Mouse (Mus musculus): ENCODE results near the gene Olfr685. TPM values are rescaled to one million over a fixed set of nuclear protein-coding genes. Genes with fewer than 3 reads are reported as not detected.

The Olfr685 gene
- polyA plus RNA-seq, 1 experiment from 2014 or later: not detected

Other genes with a start within 250 kb of the Olfr685 start
- not detected in 2 replicates for gene Olfr670, start 223.4 kb downstream of the Olfr685 start, polyA plus RNA-seq (2015; fragmentation: Nextera tagmentation; extraction: Ambion mirVana)
- gene Olfr671, start 206.9 kb downstream of the Olfr685 start, polyA plus RNA-seq (2015; fragmentation: Nextera tagmentation; extraction: Ambion mirVana): not detected in 2 replicates
- gene Olfr672, start 184.0 kb downstream of the Olfr685 start, polyA plus RNA-seq (2015; fragmentation: Nextera tagmentation; extraction: Ambion mirVana): not detected in 2 replicates
- not detected in 2 replicates for gene Olfr675, start 157.6 kb downstream of the Olfr685 start, polyA plus RNA-seq (2015; fragmentation: Nextera tagmentation; extraction: Ambion mirVana)
- gene Olfr676, start 153.3 kb downstream of the Olfr685 start, polyA plus RNA-seq (2015; fragmentation: Nextera tagmentation; extraction: Ambion mirVana): not detected in 2 replicates
- gene Olfr677, start 134.6 kb downstream of the Olfr685 start, polyA plus RNA-seq (2015; fragmentation: Nextera tagmentation; extraction: Ambion mirVana): not detected in 2 replicates
- not detected in 2 replicates for gene Olfr678, start 121.5 kb downstream of the Olfr685 start, polyA plus RNA-seq (2015; fragmentation: Nextera tagmentation; extraction: Ambion mirVana)
- gene Olfr679, start 104.8 kb downstream of the Olfr685 start, polyA plus RNA-seq (2015; fragmentation: Nextera tagmentation; extraction: Ambion mirVana): not detected in 2 replicates
- gene Olfr680-ps1, start 93.2 kb downstream of the Olfr685 start, polyA plus RNA-seq (2015; fragmentation: Nextera tagmentation; extraction: Ambion mirVana): not detected in 2 replicates
- gene Olfr681, start 69.2 kb downstream of the Olfr685 start, polyA plus RNA-seq (2015; fragmentation: Nextera tagmentation; extraction: Ambion mirVana): not detected in 2 replicates
- not detected in 2 replicates for gene Olfr683, start 39.0 kb downstream of the Olfr685 start, polyA plus RNA-seq (2015; fragmentation: Nextera tagmentation; extraction: Ambion mirVana)
- not detected in 2 replicates for gene Olfr684, start 22.4 kb downstream of the Olfr685 start, polyA plus RNA-seq (2015; fragmentation: Nextera tagmentation; extraction: Ambion mirVana)
- gene Olfr686, start 21.5 kb upstream of the Olfr685 start, polyA plus RNA-seq (2015; fragmentation: Nextera tagmentation; extraction: Ambion mirVana): not detected in 2 replicates
- gene Olfr688, start 102.1 kb upstream of the Olfr685 start, polyA plus RNA-seq (2015; fragmentation: Nextera tagmentation; extraction: Ambion mirVana): not detected in 2 replicates
- not detected in 2 replicates for gene Olfr689, start 125.2 kb upstream of the Olfr685 start, polyA plus RNA-seq (2015; fragmentation: Nextera tagmentation; extraction: Ambion mirVana)
- not detected in 2 replicates for gene Olfr690, start 148.1 kb upstream of the Olfr685 start, polyA plus RNA-seq (2015; fragmentation: Nextera tagmentation; extraction: Ambion mirVana)
- not detected in 2 replicates for gene Olfr691, start 156.3 kb upstream of the Olfr685 start, polyA plus RNA-seq (2015; fragmentation: Nextera tagmentation; extraction: Ambion mirVana)
- not detected in 2 replicates for gene Olfr692, start 182.2 kb upstream of the Olfr685 start, polyA plus RNA-seq (2015; fragmentation: Nextera tagmentation; extraction: Ambion mirVana)
- gene Gm5901, start 189.0 kb upstream of the Olfr685 start, polyA plus RNA-seq (2015; fragmentation: Nextera tagmentation; extraction: Ambion mirVana): not detected in 2 replicates
- gene Fam160a2, start 214.0 kb upstream of the Olfr685 start, polyA plus RNA-seq (2015; fragmentation: Nextera tagmentation; extraction: Ambion mirVana): 39.6 and 45.9 TPM in 2 replicates
- gene Cnga4, start 218.6 kb upstream of the Olfr685 start, polyA plus RNA-seq (2015; fragmentation: Nextera tagmentation; extraction: Ambion mirVana): not detected in 2 replicates
- 0.08 and 0.24 TPM in 2 replicates for gene Cckbr, start 239.7 kb upstream of the Olfr685 start, polyA plus RNA-seq (2015; fragmentation: Nextera tagmentation; extraction: Ambion mirVana)